Mouse (Mus musculus) left cerebral cortex, adult 18-20 months (tissue): ENCODE measurements around the gene Plxnb2. TPM values are rescaled to one million over a fixed set of nuclear protein-coding genes. Genes with fewer than 3 reads are reported as not detected.

Source experiments
- DNase-seq, 2 experiments: peaks; one replicate each; pipeline ENCODE4 v3.0.0; 2021 to 2022; ENCODE audit warnings: low spot score in 2 of 2, mixed read lengths in 1 of 2
- total RNA-seq, 2 experiments: library from RNA; stranded (reverse); gene quantifications; 2 replicates each; pipeline ENCODE4 v1.2.3; 2021

The Plxnb2 gene
- total RNA-seq, 2 experiments from 2014 or later: 47.3 to 54.9 TPM

DNA sequence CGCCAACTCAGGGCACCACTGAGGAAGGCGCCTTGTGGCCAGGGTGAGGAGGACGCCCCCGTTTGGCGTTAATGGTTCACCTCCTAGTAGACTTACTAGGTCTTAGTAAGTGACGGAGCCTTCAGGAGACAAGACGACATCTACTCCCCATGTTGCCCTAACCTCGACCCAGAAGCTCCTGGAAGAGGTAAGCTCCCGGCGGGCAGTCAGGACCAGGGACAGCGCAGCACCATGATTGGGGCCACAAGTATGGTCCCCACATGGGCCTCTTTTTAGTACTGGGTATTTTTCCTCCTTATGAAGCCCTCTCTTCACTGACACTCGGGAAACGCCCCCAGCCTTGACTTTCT lies 30.6 kb downstream of the Plxnb2 start:
- no peak for DNase-seq

DNA sequence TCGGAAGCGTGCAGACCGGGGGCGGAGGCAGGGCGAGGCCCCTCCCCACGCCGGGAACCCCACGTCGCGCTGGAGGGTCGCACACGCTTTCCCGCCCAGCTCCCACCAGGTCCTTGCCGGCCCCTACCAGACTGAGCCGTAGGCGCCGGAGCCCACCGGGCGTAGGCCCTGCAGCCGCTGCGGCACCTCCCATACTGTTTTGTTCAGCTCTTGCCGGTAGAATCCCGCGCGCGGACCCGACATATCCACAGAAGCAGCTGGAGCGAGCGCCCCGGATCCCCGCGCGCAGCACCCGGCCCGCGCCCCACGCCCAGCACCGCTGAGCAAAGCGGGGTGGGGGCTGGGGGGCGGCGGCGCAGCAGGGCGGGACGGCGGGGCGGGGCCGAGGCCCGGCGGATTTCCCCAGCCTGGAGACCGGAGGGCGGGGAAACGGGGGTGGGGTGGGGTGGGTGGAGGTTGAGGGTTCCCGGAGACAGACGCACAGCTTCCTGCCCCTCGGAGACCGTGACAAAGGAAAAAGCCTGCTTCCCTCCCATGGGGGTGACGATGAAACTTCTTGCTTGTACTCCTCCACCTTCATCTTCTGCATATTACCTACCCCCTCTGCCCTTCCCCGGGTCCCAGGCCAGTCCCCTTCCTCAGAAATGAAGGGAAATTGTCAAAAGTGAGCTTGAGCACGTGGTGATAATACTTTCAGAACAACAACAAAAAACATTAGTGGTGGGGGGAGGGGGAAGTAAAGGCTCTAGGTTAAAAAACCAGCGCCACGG lies 31.1 kb downstream of the Plxnb2 start, which contains the start of gene Mapk11:
Gene Mapk11, minus strand, starts transcription at position 358 of the 770 bp plus-strand sequence.
- peak; percentile 42 to 61 for DNase-seq

DNA sequence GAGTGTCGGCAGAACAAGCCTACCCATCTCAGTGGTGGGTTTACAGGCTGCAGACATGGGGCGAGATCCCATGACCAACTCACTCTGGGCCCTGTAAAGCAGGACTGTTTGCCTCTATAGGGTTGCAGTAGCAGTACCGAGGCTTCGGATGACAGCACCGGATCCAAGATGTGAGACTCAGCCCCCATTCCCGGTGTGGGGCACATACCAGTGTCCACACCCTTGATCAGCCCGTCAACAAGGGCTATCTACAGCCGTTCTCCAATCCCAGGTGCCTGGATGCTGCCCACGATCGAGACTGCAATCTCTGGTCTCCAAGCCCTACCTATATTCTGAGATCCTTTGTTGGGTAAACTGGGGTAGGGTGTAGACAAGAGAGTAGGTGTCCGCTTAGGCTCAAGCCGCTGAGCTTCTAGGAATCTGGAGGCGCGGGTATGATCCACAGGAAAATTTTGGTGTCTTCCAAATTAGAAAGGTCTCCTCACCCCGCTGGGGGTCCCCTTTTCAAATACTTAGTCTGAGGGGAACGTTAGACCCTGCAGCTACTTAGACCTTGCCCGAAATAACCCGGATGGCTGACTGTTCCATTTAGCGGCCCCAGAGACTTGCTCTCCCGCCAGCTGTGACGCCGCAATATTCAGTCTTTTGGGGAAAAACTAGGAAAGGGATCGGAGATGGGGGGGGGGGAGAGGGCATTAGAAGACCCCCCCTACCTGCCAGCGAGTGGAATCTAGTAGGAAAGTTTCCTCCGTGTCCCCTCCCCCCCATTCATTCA lies 31.9 kb downstream of the Plxnb2 start:
- DNase-seq: peak in 1 of 2 experiments; percentile 15

DNA sequence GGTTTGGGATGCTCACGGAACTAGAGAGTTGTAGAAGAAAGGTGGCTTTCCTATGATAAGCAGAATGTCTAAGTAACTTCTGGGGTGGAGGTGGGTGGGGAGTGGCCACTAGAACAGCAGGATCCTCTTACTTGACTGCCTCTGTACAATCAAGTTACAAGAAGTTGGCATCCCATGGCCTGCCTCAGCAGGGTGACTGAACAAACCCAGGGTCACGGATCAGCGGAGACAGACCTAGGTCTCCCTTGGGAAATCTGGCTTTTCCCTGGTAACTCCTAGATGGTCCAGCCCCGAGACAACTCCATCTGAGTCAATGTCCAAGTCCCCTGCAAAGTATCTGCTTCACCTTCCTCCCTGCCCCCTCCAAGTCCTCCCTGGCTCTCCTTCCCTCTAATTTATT lies 32.7 kb downstream of the Plxnb2 start:
- DNase-seq: no peak

DNA sequence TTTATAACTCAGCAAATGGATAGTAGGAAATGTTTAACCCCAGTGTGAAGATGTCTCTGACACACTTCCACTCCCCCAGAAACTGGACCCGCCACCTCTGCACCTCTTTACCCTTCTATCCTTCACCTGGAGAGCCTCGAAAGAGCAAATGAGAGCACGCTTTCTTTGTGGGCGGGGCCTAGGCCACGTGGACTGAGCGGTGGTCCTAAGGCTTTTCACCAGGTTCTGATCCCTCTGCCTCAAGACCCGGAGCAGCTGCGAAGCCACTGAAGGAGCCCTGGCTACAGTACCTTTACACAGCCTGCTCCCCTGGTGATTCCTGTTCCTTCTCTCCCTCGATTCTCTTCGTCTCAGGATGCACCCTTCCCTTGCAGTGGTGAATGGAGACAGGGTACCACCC lies 33.1 kb downstream of the Plxnb2 start:
- DNase-seq: no peak

DNA sequence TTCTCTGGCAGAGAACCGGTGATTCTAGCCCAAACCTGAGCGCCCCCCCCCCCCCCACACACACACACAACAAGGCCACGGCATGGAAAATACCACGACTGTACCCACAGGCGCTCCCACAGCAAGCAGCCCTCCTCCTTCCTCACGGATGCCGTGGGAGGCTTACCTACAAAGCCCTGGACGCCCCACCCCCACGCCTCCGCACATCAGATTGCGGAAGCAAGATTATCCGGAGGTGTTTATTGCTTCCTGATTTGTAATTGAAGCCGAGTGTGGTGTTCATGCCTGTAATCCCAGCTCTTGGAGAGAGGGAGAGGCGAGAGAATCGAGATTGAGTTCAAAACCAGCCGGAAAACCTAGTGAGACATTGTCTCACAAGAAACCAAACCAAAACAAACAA lies 33.6 kb downstream of the Plxnb2 start:
- DNase-seq: peak; percentile 54 to 65

DNA sequence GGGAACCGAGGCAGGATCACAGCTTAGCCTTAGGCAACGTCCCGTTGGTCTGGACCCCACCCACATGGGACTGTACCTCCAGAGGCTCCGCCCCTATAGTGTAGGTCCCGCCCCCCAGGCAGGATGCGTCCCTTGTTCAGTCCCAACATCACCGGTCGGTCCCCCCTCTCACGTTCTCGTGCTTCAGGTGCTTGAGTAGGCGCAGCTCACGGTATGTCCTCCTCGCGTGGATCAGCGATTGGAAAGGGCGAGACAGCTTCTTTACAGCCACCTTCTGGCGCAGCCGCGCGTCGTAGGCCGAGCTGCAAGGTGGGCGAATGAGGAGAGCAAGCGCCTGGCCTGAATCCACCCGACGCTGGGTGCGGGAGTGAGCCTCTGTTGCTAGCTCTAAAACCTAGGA lies 34.1 kb downstream of the Plxnb2 start:
- peak; percentile 75 to 85 for DNase-seq

DNA sequence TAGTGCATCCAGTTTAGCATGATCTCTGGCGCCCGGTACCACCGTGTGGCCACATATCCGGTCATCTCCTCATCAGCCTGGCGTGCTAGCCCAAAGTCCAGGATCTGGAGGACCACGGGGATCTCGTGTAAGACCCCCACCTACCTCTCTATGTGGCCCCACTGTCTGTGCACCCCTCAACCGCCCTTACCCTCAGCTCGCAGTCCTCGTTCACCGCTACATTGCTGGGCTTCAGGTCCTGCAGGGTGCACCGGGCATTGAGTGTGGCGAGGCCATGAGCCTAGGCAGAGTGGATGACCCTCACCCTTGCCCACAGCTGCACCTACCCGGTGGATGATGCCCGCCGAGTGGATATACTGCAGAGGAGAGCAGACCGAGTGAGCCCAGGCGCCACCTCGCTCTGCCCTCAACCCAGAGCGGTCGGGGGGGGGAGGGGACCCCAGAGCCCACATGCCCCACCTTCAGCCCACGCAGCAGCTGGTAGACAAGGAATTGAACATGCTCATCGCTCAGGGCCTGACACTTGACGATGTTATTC lies 34.7 kb downstream of the Plxnb2 start:
- DNase-seq: no peak

DNA sequence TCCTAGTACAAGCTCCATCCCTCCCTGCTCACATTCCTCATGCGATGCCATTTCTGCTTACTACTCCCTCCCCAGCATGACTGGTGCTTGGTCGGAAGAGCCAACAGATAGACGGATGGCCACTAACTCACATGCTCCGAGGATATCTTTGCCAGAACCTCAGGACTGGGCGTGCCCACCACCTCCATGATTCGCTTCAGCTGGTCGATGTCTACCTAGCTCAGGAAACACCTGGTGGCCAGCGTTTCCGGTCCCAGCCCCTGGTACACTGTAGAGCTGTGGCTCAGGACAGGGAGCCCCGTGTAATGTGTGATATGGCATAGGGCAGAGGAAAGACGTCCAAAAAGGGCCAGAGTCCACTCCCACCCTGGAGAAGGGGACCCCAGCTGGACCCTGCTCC lies 35.6 kb downstream of the Plxnb2 start:
- DNase-seq: no peak

DNA sequence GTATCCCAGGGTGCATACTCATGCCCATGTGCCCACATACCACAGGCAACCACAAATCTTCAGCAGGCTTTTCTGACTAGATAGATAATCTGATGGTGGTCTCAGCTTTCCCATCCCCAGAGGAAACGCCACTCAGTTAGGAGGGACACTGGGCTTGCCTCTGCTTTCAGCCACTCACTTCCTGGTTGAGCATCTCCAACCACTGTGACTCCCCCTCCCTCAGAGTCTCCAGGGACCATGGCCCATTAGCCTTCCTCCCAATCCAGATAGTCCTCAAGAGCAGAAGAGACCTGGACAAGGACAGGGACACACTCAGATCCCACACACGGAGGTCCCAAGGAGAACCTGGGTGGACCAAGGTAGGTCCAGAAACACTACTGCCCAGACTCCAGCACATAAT lies 37.5 kb downstream of the Plxnb2 start:
- DNase-seq: no peak

DNA sequence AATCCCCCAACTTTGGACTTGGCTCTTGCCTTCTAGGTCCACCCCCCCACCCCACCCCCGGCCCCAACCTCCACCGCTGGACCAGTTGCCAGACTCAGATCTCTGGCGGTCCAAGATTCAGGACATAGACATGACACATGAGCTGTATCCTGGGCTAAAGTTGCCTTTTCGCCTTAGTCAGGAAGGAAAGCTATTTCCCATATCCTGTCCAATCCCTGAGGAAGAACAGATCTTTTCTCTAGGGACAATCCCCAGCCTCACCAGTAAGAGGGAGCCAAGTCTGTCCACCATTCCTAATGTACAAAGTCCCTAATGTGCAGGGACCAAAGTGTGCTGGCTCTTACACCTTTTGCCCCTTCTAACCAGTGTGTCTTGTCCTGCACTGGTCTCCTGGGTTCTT lies 38.7 kb downstream of the Plxnb2 start:
- DNase-seq: no peak

DNA sequence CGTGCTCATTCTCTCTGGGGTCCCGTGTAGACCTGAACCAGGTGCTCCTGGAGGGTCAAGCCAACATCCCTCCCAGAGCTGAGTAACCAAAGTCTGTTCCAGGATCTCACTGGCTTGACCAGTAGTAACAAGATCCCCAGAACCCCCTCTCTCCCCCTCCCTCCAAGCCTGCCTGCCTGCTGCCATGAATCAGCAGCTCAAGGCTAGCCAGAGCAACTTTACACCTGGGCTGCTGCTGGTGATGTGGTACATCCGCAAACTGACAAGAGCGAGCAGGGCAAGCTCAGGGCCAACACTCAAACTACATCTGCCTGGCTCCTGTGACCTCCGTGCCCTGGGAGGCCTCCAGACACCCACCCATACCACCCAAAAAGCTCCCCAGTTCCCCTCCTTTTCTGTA lies 39.1 kb downstream of the Plxnb2 start:
- DNase-seq: no peak

DNA sequence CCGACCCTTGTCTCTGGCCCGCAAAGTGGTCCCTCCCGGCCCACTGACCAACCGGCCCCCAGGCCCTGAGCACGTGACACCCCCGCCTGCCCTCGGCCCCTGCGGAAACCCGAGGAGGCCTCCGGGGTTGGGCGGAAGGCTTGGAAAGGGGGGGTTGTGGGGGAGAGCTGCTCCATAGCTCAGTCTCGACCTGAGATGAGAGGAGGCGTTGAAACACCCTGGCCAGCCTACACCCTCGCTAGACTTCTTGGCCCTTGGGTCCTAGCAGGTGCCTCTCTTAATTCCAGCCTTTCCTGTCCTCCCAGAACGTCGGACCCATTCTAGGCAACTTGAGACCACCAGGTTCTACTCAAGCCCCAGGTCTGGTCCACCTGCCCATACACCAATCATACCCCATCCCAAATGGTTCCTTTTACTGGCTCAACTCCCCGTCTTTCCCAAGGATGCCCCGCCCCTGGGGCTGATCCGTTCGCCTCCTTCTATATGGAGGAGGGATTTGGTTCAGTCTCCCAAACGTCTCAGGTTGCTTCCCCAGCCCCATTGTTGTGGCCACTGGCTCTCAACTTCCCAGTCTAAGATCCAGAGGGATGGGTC lies 39.8 kb downstream of the Plxnb2 start, which contains the start of gene Mapk12:
Gene Mapk12, minus strand, starts transcription at position 45 of the 594 bp plus-strand sequence.
- peak; percentile 31 to 36 for DNase-seq

DNA sequence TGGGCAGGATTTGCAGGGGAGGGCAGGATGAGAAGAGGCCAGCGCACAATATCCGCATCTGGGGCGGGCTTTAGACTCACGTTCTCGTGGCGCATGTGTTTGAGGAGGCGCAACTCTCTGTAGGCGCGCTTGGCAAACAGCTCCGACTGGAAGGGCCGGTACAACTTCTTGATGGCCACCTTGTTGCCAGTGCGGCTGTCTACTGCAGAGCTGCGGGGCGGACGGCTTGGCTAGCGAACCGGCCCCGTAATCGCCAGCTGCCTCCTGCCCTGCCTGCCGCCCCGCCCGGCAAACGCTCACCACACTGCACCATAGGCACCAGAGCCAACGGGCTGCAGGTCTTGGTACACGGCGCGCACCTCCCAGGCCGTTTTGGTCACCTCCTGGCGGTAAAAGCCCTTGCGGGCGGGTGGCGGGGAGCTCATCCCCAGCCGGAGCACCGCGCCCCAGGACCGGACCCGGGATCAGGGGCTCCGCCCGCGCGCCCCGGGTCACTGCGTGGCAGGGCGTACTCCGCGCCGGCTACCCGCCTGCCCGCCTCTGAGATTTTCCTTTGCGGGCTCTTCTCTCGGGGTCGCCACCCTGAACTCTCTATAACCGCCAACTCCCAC lies 40.4 kb downstream of the Plxnb2 start:
- DNase-seq: peak; percentile 75 to 85

DNA sequence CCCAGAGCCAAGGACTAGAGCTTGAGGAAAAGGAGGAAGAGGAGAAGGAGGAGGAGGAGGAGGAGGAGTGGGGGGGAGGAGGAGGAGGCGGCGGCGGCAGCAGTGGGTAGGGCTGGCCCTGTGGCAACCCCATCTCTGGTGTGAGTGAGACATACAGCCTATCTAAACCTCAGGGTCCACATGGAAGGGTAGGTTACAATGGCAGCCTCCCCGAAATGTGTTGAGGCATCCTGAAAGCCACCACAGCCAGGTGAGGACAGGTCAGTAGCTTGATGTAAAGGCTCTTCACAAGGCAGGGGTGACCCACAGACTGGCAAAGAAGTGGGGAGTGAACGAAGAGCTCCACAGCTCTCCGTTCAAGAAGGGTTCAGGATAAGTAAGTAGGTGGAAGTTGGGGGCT lies 42.1 kb downstream of the Plxnb2 start:
- DNase-seq: no peak

DNA sequence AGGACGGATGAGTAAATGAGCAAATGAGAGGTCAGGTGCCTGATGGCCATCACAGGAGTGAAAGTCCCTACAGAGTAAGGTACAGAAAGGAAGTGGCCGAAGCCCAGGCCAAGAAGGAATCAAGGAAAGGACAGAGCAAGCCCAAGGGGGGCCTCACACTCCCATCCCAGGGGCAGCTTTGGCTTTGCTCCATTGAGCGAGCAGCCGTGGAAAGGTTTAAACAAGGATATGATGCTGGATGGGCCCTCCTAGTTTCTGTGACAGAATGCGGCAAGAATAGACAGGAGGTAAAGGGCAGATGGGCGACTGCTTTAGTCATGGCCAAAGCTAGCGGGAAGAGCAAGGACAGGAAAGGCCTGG lies 42.6 kb downstream of the Plxnb2 start:
- no peak for DNase-seq

DNA sequence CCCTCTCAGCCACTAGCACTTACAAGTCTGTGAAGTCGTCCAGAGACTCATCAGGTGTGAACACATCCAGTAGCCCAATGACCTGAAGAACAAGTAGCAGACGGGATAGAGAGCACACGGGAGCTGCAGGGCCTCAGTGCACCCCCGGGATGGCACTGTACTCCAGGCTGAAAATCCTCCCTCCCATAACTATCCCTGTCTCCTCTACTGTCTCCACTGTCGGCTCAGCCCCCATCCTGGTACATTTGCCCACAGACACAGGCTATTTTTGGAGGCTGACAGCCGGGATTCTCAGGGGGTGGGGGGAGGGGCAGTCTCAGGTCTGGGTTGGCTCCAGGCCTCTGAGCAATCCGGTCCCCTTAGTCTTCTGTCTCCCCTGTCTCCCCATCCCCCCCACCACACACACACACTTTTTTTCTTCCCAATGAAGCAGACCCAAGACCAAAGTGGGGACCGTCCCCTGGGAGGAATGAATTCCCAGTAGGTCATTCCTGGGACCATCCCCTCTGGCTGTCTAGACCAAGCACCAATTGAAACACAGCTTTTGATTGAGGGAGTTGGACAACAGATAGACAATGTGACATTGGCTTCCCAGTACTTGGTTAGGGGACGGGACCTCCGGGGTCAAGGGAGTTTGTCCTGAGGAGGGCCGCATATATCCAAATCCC lies 43.1 kb downstream of the Plxnb2 start:
- no peak for DNase-seq

DNA sequence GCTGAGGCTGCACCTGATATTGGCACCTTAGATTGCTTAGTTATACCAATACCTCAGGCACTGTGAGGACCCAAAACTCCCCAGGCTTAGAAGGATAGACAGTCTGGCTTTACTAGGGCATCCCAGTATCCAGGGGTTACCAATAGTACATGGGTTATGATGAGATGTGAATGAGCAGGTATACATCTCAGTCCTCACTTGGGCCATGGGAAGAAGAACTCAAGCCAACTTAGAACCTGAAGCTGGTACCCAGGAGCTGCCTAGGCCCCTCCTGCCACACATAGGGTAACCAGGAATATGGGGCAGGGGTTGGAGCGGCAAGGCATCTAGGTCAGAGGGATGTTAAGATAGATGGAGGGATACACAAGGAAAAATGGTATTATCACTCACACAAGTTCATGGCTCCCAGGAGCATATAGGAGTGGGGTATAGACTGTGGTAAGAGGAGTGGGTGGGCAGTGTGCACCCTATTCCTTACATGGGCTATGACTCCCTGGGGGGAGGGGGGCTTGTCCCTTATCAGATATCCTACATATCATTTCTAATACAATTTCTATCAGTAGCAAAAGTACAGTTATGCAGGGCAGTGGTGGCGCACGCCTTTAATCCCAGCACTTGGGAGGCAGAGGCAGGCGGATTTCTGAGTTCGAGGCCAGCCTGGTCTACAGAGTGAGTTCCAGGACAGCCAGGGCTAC lies 44.0 kb downstream of the Plxnb2 start:
- no peak for DNase-seq

DNA sequence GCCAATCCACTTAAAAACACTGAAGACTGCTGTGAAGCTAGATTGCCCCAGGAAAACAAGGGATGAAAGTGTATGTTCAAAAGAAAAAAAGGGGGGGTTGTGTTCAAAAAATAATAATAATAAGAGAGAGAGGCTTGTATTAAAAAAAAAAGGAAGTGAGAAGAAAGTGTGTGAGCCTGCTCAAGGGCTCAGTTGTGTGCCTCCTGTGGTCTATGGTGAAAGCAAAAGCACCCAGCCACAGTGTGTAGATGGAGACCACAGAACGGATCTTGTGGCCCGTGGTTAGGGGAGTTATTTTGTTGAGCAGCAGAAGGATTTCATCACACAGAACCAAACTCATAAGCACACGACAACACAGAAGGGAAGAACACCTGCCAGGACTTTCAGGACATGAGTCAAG lies 49.3 kb downstream of the Plxnb2 start:
- no peak for DNase-seq

DNA sequence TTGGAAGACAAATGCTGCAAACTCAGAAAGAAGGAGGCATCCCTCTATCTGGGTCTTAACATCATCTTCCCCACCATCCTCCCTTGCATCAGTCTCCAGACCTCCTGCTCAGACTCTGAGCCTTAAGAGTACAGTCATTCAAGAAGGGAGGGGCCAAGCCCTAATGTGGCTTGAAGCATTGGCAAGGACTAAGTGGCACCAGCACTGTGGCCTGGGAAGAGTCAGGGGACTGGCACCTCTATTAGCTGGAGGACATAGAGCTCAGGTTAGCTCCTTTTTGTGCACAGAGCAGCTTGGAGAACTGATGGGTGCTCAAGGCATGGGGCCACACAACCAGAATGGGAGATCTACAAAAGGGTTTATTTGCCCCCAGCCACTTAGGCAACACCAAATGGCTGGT lies 50.3 kb downstream of the Plxnb2 start:
- no peak for DNase-seq
